Mouse (Mus musculus): Measurements from ENCODE around the gene Troap. TPM values are rescaled to one million over a fixed set of nuclear protein-coding genes. Genes with fewer than 3 reads are reported as not detected.

Gene Troap
- polyA plus RNA-seq, 1 experiment from 2014 or later, result 27.2 TPM

- ATAC-seq (ENCODE audit: low FRiP score) (0 out of 2 replicates have a peak, but pooled peaks have one; percentile 31), DNase-seq (ENCODE audit: low spot score, missing footprints) (peak; percentile 96)
- H3K27me3 ChIP-seq (ENCODE audit: control insufficient read depth, insufficient read depth, low read length), result peaks cover 49% of the 10 kb centered on the region
- no peak overlapping the region for H3K27ac ChIP-seq (ENCODE audit: low read depth, low read length)
- peaks cover 30% of the 10 kb centered on the region for H3K4me1 ChIP-seq (ENCODE audit: control insufficient read depth, insufficient read depth, low read length)
- no peaks in the 10 kb centered on the region for H3K36me3 ChIP-seq (ENCODE audit: control insufficient read depth, insufficient read depth, low read length)
- H3K9me3 ChIP-seq (ENCODE audit: control insufficient read depth, low read length), result no peaks in the 10 kb centered on the region
- H3K9ac ChIP-seq (ENCODE audit: low read length), result no peak overlapping the region
- under 1% methylated on average over 15 of the region's 15 CpGs for WGBS
- H3K4me3 ChIP-seq (ENCODE audit: low read depth, low read length), result no peak overlapping the region; the same call in 1 of the 2 replicates
- peak overlapping the region; percentile 3; the same call in 1 of the 2 replicates for H3K4me2 ChIP-seq
These were observed 24.8 kb downstream of the Troap start for GRCm38 (mm10) chr15:99099139-99099556.

GRCm38 (mm10) chr15:99099984-99100383 lies 25.6 kb downstream of the Troap start:
- H3K9me3 ChIP-seq (ENCODE audit: control insufficient read depth, low read length), result no peaks in the 10 kb centered on the region
- H3K4me2 ChIP-seq, result no peak overlapping the region
- DNase-seq (ENCODE audit: low spot score, missing footprints) (no peak), ATAC-seq (ENCODE audit: low FRiP score) (no peak)
- no peak overlapping the region for H3K9ac ChIP-seq (ENCODE audit: low read length)
- peaks cover 24% of the 10 kb centered on the region for H3K4me1 ChIP-seq (ENCODE audit: control insufficient read depth, insufficient read depth, low read length)
- H3K4me3 ChIP-seq (ENCODE audit: low read depth, low read length), result no peak overlapping the region
- H3K27ac ChIP-seq (ENCODE audit: low read depth, low read length), result no peak overlapping the region
- H3K36me3 ChIP-seq (ENCODE audit: control insufficient read depth, insufficient read depth, low read length), result no peaks in the 10 kb centered on the region
- peaks cover 43% of the 10 kb centered on the region for H3K27me3 ChIP-seq (ENCODE audit: control insufficient read depth, insufficient read depth, low read length)
- WGBS, result 58% methylated on average over 3 of the region's 3 CpGs

- Histone ChIP-seq H3K4me3 (ENCODE audit: low read depth, low read length) (no peak overlapping the region), H3K36me3 (ENCODE audit: control insufficient read depth, insufficient read depth, low read length) (no peaks in the 10 kb centered on the region), H3K4me2 (no peak overlapping the region), H3K9ac (ENCODE audit: low read length) (no peak overlapping the region), H3K27me3 (ENCODE audit: control insufficient read depth, insufficient read depth, low read length) (no peaks in the 10 kb centered on the region), H3K9me3 (ENCODE audit: control insufficient read depth, low read length) (no peaks in the 10 kb centered on the region), H3K27ac (ENCODE audit: low read depth, low read length) (no peak overlapping the region), H3K4me1 (ENCODE audit: control insufficient read depth, insufficient read depth, low read length) (no peaks in the 10 kb centered on the region)
- DNase-seq (ENCODE audit: low spot score, missing footprints), result no peak
- no peak for ATAC-seq (ENCODE audit: low FRiP score)
- 87% methylated on average over 7 of the region's 7 CpGs for WGBS
These were observed 30.9 kb downstream of the Troap start for GRCm38 (mm10) chr15:99105238-99105637.

- no peak for ATAC-seq (ENCODE audit: low FRiP score)
- 88% methylated on average over 3 of the region's 3 CpGs for WGBS
- no peak overlapping the region for H3K4me3 ChIP-seq (ENCODE audit: low read depth, low read length)
These were observed 33.5 kb downstream of the Troap start for GRCm38 (mm10) chr15:99107866-99108265.

GRCm38 (mm10) chr15:99111139-99111538 lies 36.8 kb downstream of the Troap start:
- DNase-seq (ENCODE audit: low spot score, missing footprints), result no peak
- H3K9me3 ChIP-seq (ENCODE audit: control insufficient read depth, low read length), result no peaks in the 10 kb centered on the region
- H3K27ac ChIP-seq (ENCODE audit: low read depth, low read length), result no peak overlapping the region
- no peaks in the 10 kb centered on the region for H3K27me3 ChIP-seq (ENCODE audit: control insufficient read depth, insufficient read depth, low read length)
- no peaks in the 10 kb centered on the region for H3K4me1 ChIP-seq (ENCODE audit: control insufficient read depth, insufficient read depth, low read length)
- H3K36me3 ChIP-seq (ENCODE audit: control insufficient read depth, insufficient read depth, low read length), result no peaks in the 10 kb centered on the region
- no peak overlapping the region for H3K4me2 ChIP-seq
- WGBS, result 91% methylated on average over 3 of the region's 3 CpGs
- H3K9ac ChIP-seq (ENCODE audit: low read length), result no peak overlapping the region
- no peak overlapping the region for H3K4me3 ChIP-seq (ENCODE audit: low read depth, low read length)
- ATAC-seq (ENCODE audit: low FRiP score), result no peak

More at GRCm38 (mm10) chr15:99107866-99108265, 33.5 kb downstream of the Troap start:
- Histone ChIP-seq H3K9ac (ENCODE audit: low read length) (no peak overlapping the region), H3K9me3 (ENCODE audit: control insufficient read depth, low read length) (no peaks in the 10 kb centered on the region), H3K27me3 (ENCODE audit: control insufficient read depth, insufficient read depth, low read length) (no peaks in the 10 kb centered on the region), H3K4me1 (ENCODE audit: control insufficient read depth, insufficient read depth, low read length) (no peaks in the 10 kb centered on the region), H3K27ac (ENCODE audit: low read depth, low read length) (no peak overlapping the region), H3K36me3 (ENCODE audit: control insufficient read depth, insufficient read depth, low read length) (no peaks in the 10 kb centered on the region), H3K4me2 (no peak overlapping the region)
- no peak for DNase-seq (ENCODE audit: low spot score, missing footprints)

- Histone ChIP-seq H3K9ac (ENCODE audit: low read length) (no peak overlapping the region), H3K27me3 (ENCODE audit: control insufficient read depth, insufficient read depth, low read length) (no peaks in the 10 kb centered on the region), H3K27ac (ENCODE audit: low read depth, low read length) (no peak overlapping the region), H3K9me3 (ENCODE audit: control insufficient read depth, low read length) (no peaks in the 10 kb centered on the region), H3K4me3 (ENCODE audit: low read depth, low read length) (no peak overlapping the region), H3K4me2 (no peak overlapping the region), H3K36me3 (ENCODE audit: control insufficient read depth, insufficient read depth, low read length) (no peaks in the 10 kb centered on the region), H3K4me1 (ENCODE audit: control insufficient read depth, insufficient read depth, low read length) (no peaks in the 10 kb centered on the region)
- no peak for ATAC-seq (ENCODE audit: low FRiP score)
- DNase-seq (ENCODE audit: low spot score, missing footprints), result no peak
- WGBS, result 78% methylated on average over 4 of the region's 4 CpGs
These were observed 37.4 kb downstream of the Troap start for GRCm38 (mm10) chr15:99111809-99112208.

- Histone ChIP-seq H3K36me3 (ENCODE audit: control insufficient read depth, insufficient read depth, low read length) (no peaks in the 10 kb centered on the region), H3K27ac (ENCODE audit: low read depth, low read length) (no peak overlapping the region), H3K4me2 (no peak overlapping the region), H3K9ac (ENCODE audit: low read length) (no peak overlapping the region), H3K4me3 (ENCODE audit: low read depth, low read length) (no peak overlapping the region), H3K4me1 (ENCODE audit: control insufficient read depth, insufficient read depth, low read length) (no peaks in the 10 kb centered on the region), H3K27me3 (ENCODE audit: control insufficient read depth, insufficient read depth, low read length) (no peaks in the 10 kb centered on the region), H3K9me3 (ENCODE audit: control insufficient read depth, low read length) (no peaks in the 10 kb centered on the region)
- DNase-seq (ENCODE audit: low spot score, missing footprints) (no peak), ATAC-seq (ENCODE audit: low FRiP score) (no peak)
- WGBS, result 69% methylated on average over 11 of the region's 11 CpGs
These were observed 38.5 kb downstream of the Troap start for GRCm38 (mm10) chr15:99112843-99113395.

GRCm38 (mm10) chr15:99113396-99113975 lies 39.1 kb downstream of the Troap start:
- 0 out of 2 replicates have a peak, but pooled peaks have one; percentile 11 for ATAC-seq (ENCODE audit: low FRiP score)
- no peak for DNase-seq (ENCODE audit: low spot score, missing footprints)
- Histone ChIP-seq H3K36me3 (ENCODE audit: control insufficient read depth, insufficient read depth, low read length) (no peaks in the 10 kb centered on the region), H3K9me3 (ENCODE audit: control insufficient read depth, low read length) (no peaks in the 10 kb centered on the region), H3K4me2 (no peak overlapping the region), H3K27ac (ENCODE audit: low read depth, low read length) (no peak overlapping the region), H3K27me3 (ENCODE audit: control insufficient read depth, insufficient read depth, low read length) (no peaks in the 10 kb centered on the region), H3K9ac (ENCODE audit: low read length) (no peak overlapping the region), H3K4me3 (ENCODE audit: low read depth, low read length) (no peak overlapping the region), H3K4me1 (ENCODE audit: control insufficient read depth, insufficient read depth, low read length) (no peaks in the 10 kb centered on the region)
- 9% methylated on average over 9 of the region's 9 CpGs for WGBS

- no peak overlapping the region for H3K4me2 ChIP-seq
- ATAC-seq (ENCODE audit: low FRiP score) (no peak), DNase-seq (ENCODE audit: low spot score, missing footprints) (no peak)
- 48% methylated on average over 14 of the region's 14 CpGs for WGBS
- no peak overlapping the region for H3K9ac ChIP-seq (ENCODE audit: low read length)
- no peaks in the 10 kb centered on the region for H3K36me3 ChIP-seq (ENCODE audit: control insufficient read depth, insufficient read depth, low read length)
- H3K4me3 ChIP-seq (ENCODE audit: low read depth, low read length), result no peak overlapping the region
- H3K9me3 ChIP-seq (ENCODE audit: control insufficient read depth, low read length), result no peaks in the 10 kb centered on the region
- H3K4me1 ChIP-seq (ENCODE audit: control insufficient read depth, insufficient read depth, low read length), result no peaks in the 10 kb centered on the region
- H3K27ac ChIP-seq (ENCODE audit: low read depth, low read length), result no peak overlapping the region
- H3K27me3 ChIP-seq (ENCODE audit: control insufficient read depth, insufficient read depth, low read length), result no peaks in the 10 kb centered on the region
These were observed 40.1 kb downstream of the Troap start for GRCm38 (mm10) chr15:99114312-99115064.
